Mouse (Mus musculus) embryonic fibroblast, embryonic 13.5 days (primary cell): ENCODE data around the gene Cphx3.
"Not testable (repeated sequence)": the region's sequence is repeated elsewhere in the genome, so short reads cannot be mapped to it uniquely, and the experiment has no call there.

Source experiments
- CTCF ChIP-seq: IDR thresholded peaks from 2 replicates; pipeline ENCODE4 v1.5.1; 2011; ENCODE audit warnings: mild to moderate bottlenecking, control low read depth, low read length, moderate library complexity, borderline replicate concordance; ENCODE audit not compliant: insufficient read depth
- POLR2A ChIP-seq: IDR thresholded peaks from 2 replicates; pipeline ENCODE4 v1.6.1; 2011; ENCODE audit warnings: low read depth, mild to moderate bottlenecking, control low read depth, low read length, moderate library complexity

DNA sequence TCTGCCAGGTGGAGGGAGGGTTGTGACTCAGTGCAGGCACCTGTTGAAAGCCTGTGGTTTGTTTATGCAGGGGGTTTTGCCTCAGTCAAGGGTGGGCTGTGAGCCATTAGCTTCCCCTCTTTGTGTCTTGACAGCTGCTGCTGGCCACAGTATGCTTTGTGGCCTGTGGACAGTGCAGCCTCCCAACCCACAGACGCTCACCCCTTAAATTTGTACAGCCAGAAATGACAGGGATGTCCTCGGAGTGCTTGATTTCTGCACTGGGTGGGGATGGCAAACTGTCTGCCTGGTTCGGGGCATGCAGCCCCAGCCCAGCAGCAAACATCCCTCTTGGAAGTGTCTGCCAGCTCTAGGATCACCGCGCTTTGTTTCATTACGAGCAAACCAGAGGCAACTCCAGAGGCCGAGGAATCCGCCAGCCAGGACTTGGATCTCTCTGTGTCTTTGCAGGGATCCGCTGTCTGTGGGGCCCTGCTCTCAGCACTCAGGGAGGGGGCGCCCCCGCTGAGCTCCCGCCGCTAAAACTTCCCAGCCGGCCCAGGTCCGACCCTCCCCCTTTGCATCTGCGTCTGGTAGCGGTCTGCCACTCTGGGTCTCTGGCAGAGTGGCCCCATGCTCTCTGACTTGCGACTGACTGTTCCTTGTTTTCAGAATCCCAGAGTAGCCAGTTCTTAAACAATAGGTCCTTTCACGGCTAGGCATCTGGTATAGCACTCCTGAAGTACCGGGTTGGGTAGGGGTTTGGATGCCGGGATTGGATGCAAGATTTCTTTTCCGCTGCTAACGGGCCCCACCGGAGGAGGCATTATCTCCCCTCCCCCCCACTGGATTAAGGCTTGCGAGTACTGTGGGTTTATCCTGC is 175.9 kb downstream of the Cphx3 start, which contains the start of gene Duxbl3:
- not testable (repeated sequence) for TF ChIP-seq CTCF, POLR2A
